Mouse (Mus musculus) stomach, embryonic 15.5 days (tissue): ENCODE results near the gene Nos1ap. TPM values are rescaled to one million over a fixed set of nuclear protein-coding genes. Genes with fewer than 3 reads are reported as not detected.
A peak's percentile ranks its signal among the peaks of the same experiment; 100 is the strongest.

Experiments
- ATAC-seq: fragments of 200-750 bp; cut with Nextera tagmentation; 2 replicates; pipeline ENCODE4 v1.8.0; 2017; ENCODE audit warnings: low read depth, moderate number of reproducible peaks, moderate TSS enrichment; ENCODE audit not compliant: insufficient read depth, low FRiP score
- H3K27ac ChIP-seq: fragments of 300-500 bp; sonication (generic); 2 replicates; pipeline ENCODE4 v1.5.1; 2015; ENCODE audit warnings: mild to moderate bottlenecking, inconsistent platforms
- H3K27me3 ChIP-seq: fragments of 300-500 bp; sonication (generic); replicated peaks from 2 replicates; pipeline ENCODE4 v1.6.1; 2015; ENCODE audit warnings: inconsistent platforms
- H3K36me3 ChIP-seq: fragments of 300-500 bp; sonication (generic); 2 replicates; pipeline ENCODE4 v1.6.1; 2015; ENCODE audit warnings: inconsistent platforms
- H3K4me1 ChIP-seq: fragments of 300-500 bp; sonication (generic); 2 replicates; pipeline ENCODE4 v1.6.1; 2015; ENCODE audit warnings: inconsistent platforms
- H3K4me2 ChIP-seq: fragments of 300-500 bp; sonication (generic); 2 replicates; pipeline ENCODE4 v1.6.1; 2015; ENCODE audit warnings: mild to moderate bottlenecking, inconsistent platforms
- H3K4me3 ChIP-seq: fragments of 300-500 bp; sonication (generic); replicated peaks from 2 replicates; pipeline ENCODE4 v1.5.1; 2015; ENCODE audit warnings: inconsistent platforms
- H3K9ac ChIP-seq: fragments of 300-500 bp; sonication (generic); 2 replicates; pipeline ENCODE4 v1.6.1; 2015; ENCODE audit warnings: inconsistent platforms
- H3K9me3 ChIP-seq: fragments of 300-500 bp; sonication (generic); 2 replicates; pipeline ENCODE4 v1.6.1; 2016; ENCODE audit warnings: inconsistent platforms
- WGBS: fragments of 180-500 bp; shearing (Covaris S2); methylation state at CpG from one replicate; pipeline ENCODE4 v1.1.7; 2015; 5-methylcytosine and 5-hydroxymethylcytosine counted together
- polyA plus RNA-seq: library from polyadenylated mRNA; unstranded; fragments of >200 nt; fragmentation: Nextera tagmentation; extraction: Ambion mirVana; gene quantifications from 2 replicates; pipeline ENCODE4 v1.2.1, GENCODE M21; 2015

Gene Nos1ap
- polyA plus RNA-seq, 1 experiment from 2014 or later = 15.5 TPM

DNA sequence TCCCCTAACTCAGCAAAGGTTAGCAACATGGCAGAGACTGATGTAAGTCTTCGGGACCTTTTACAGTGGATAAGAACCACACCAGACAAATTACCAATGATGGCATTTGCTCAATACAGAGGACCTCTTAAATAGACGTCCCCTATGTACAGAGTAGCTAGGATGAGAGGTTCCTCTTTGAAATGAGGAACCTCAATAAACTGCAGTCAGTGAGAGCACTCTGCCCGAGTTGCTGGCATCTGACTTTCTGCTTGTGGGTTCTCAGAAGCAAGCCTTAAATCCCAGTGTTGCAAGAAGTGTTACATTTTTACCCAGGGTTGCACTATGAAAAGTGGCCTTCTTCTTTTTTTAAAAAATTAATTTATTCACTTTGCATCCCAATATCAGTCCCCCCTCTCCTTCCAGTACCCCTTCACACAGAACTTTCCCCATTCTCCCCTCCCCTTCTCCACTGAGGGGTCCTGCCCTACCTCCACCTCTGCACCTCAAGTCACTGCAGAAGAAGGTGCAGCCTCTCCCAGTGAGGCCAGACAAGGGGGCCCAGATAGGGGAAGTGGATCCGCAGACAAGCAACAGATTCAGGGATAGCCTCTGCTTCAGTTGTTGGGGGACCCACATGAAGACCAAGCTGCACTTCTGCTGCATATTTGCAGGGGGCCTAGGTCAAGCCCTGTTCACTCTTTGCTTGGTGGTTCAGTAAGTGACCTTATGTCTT lies 307.1 kb downstream of the Nos1ap start:
- no peaks in the 10 kb centered on the region for H3K36me3 ChIP-seq
- H3K4me2 ChIP-seq = no peak overlapping the region
- no peak for ATAC-seq

DNA sequence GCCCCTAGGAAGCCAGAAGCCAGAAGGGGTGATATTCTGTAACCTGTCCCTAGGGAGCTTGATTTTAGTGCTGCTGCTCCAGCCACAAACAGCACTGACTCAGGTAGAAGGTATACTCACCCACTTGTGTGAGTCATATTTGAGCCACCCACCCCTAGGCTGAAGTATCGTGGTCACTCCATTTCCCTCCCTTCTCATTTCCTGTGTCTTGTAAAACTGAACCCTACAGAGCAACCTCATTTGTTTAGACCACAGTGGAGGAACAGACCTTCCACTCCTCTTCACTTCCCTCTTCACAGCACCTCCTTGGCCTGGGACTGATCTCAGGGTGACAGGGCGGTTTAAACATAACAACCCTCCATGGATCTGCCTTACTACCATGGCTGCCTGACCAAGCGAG lies 312.6 kb downstream of the Nos1ap start, which contains the start of gene Sh2d1b1:
Sh2d1b1 (plus strand) TSS at position 305 of the 400 bp plus-strand sequence.
- Histone ChIP-seq H3K4me2 (no peak within 1 kb of the TSS), H3K4me1 (no peaks in the 10 kb centered on the region), H3K36me3 (no peaks in the 10 kb centered on the region), H3K27me3 (no peaks in the 10 kb centered on the region), H3K9me3 (no peaks in the 10 kb centered on the region), H3K27ac (no peak within 1 kb of the TSS), H3K9ac (no peak within 1 kb of the TSS), H3K4me3 (no peak within 1 kb of the TSS)
- ATAC-seq = no peak
- WGBS = 71% methylated on average over 2 of the region's 3 CpGs

More for the DNA sequence above, 307.1 kb downstream of the Nos1ap start:
- H3K27ac ChIP-seq = no peak overlapping the region
- no peaks in the 10 kb centered on the region for H3K9me3 ChIP-seq
- 68% methylated on average over 4 of the region's 4 CpGs for WGBS
- H3K4me1 ChIP-seq = no peaks in the 10 kb centered on the region
- no peaks in the 10 kb centered on the region for H3K27me3 ChIP-seq
- H3K4me3 ChIP-seq = no peak overlapping the region
- H3K9ac ChIP-seq = no peak overlapping the region

DNA sequence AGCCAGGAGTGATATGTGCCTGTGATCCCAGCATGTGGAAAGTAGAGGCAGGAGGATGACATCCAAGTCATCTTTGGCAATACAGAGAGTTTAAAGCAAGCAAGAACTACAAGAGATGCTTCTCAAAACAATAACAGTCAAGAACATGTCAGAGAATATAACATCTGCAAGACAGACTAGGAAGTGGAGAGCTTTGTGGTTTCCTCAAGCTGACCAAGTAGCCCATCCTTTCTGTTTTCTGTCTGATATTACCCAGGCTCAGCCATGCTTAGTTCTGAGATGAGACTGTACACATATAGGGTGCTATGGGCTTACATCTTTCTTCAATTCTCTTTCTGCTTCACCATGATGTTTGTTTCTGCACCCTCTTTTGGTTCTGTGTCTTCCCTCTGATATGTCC lies 316.4 kb downstream of the Nos1ap start:
- Histone ChIP-seq H3K36me3 (no peaks in the 10 kb centered on the region), H3K27ac (no peak overlapping the region)

DNA sequence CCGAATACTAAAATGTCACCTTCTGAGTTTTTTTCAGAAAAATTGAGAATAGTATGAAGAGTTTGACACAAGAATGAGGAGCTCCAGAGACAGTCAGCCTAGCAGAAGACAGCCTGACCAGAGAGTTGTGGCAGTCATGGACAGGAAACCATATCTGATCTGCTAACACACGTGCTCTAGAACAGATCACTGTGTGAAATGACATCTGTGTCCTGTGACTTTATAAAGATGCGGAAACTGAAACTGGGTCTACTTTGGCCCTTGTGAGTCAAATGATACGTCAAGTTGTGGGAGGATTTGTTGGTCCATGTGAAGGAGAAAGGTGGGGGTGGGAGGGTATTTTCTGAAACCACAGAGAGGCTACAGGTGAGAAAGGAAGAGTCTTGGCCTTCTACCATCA lies 319.0 kb downstream of the Nos1ap start:
- Histone ChIP-seq H3K4me1 (no peaks in the 10 kb centered on the region), H3K4me2 (no peak overlapping the region), H3K27me3 (no peaks in the 10 kb centered on the region), H3K9ac (no peak overlapping the region), H3K9me3 (no peaks in the 10 kb centered on the region), H3K27ac (no peak overlapping the region), H3K4me3 (no peak overlapping the region), H3K36me3 (no peaks in the 10 kb centered on the region)
- WGBS = 81% methylated on average over 4 of the region's 4 CpGs
- ATAC-seq = no peak

More for the DNA sequence above, 316.4 kb downstream of the Nos1ap start:
- Histone ChIP-seq H3K4me1 (no peaks in the 10 kb centered on the region), H3K4me2 (no peak overlapping the region), H3K4me3 (no peak overlapping the region), H3K9ac (no peak overlapping the region), H3K9me3 (no peaks in the 10 kb centered on the region), H3K27me3 (no peaks in the 10 kb centered on the region)
- no peak for ATAC-seq

DNA sequence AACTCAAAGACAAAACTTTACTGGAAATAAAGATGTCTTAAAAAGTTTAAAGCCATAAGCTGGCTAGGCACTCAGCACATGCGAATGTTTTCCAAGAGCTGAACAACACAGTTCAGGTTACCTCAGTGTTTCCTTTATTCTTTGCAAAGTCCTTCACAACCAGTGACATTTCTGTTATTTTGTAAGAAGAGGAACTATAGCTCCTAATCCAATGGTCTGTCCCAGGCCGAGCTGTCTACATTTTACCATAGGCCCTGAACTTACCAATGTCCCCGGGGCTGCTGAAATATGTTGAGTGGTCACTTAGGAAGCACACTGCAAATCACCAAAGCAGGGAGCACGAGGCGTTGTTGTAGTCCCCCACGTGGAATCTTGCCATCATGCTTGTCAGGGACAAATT lies 319.4 kb downstream of the Nos1ap start:
- no peak overlapping the region for H3K27ac ChIP-seq
- H3K36me3 ChIP-seq = no peaks in the 10 kb centered on the region
- no peak overlapping the region for H3K4me2 ChIP-seq
- H3K27me3 ChIP-seq = no peaks in the 10 kb centered on the region
- H3K9me3 ChIP-seq = no peaks in the 10 kb centered on the region
- no peak overlapping the region for H3K4me3 ChIP-seq
- no peak for ATAC-seq
- H3K4me1 ChIP-seq = no peaks in the 10 kb centered on the region
- H3K9ac ChIP-seq = no peak overlapping the region
- 80% methylated on average over 6 of the region's 6 CpGs for WGBS

DNA sequence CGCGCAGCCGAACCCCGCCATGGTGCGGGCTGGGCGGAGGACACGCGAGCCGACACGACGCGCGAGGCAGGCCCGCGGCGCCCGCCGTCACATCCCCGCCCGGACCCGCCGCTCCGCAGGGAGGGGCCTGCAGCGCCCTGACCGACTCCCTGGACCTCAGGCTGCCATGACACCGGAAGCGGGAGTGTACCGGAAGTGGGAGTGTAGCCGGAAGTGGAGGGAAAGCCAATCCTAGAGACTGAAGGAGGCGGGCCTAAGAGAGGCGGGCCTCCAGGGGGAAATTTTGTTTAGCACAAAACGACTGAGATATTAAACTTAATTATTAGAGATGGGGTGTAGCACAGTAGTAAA lies 334.1 kb downstream of the Nos1ap start:
- Histone ChIP-seq H3K4me3 (peak overlapping the region; percentile 62), H3K27me3 (no peaks in the 10 kb centered on the region), H3K36me3 (no peaks in the 10 kb centered on the region), H3K9ac (peak overlapping the region; percentile 39; the same call in 1 of the 2 replicates), H3K27ac (no peak overlapping the region), H3K4me1 (no peaks in the 10 kb centered on the region), H3K9me3 (no peaks in the 10 kb centered on the region), H3K4me2 (peak overlapping the region; percentile 69)
- WGBS = 6% methylated on average over 19 of the region's 32 CpGs
- ATAC-seq = peak; percentile 91

DNA sequence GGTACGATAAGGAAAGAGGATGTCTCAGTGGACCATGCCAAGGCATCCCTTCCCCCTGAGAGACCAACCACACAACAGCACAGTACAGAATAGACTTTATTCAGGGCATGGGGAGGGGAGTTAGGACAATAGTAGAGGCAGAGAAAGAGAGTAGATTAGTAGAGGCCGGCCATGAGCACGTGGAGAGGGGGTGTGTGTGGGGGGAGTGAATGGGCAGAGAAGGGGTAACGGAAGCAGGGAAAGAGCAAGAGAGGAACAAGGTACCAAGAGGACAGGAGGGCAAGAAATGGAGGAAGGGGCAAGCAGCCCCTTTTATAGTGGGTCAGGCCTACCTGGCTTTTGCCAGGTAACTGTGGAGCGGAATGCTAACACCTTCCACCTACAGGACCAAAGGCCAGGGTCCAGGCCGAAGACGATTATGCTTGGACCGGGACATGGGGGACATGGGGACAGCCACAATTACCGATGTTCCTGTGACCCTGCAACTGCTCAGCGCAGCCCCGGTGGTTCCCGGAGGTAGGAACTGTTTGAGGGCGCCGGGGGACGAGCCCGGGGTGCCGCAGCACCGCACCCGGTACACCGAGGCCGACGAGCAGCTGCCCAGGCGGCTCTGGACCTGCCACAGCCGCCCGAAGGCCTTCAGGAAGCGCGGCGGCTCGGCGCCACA lies 334.6 kb downstream of the Nos1ap start:
- Histone ChIP-seq H3K4me1 (no peaks in the 10 kb centered on the region), H3K27ac (no peak overlapping the region), H3K36me3 (no peaks in the 10 kb centered on the region), H3K27me3 (no peaks in the 10 kb centered on the region), H3K9ac (peak overlapping the region; percentile 39), H3K9me3 (no peaks in the 10 kb centered on the region), H3K4me3 (peak overlapping the region; percentile 62), H3K4me2 (peak overlapping the region; percentile 69)
- peak; percentile 60 for ATAC-seq
- WGBS = 25% methylated on average over 30 of the region's 30 CpGs

Other genes with a start within 250 kb of the Nos1ap start
- gene Olfml2b, start 54.7 kb upstream of the Nos1ap start, polyA plus RNA-seq = 30.7 and 38.5 TPM in 2 replicates